Mouse (Mus musculus) lung, postnatal 0 days (tissue): ENCODE data around the gene Gm11627.

ENCODE experiments used
- CTCF ChIP-seq: IDR thresholded peaks from 2 replicates; pipeline ENCODE4 v1.5.1; 2016; ENCODE audit warnings: antibody characterized with exemption, mild to moderate bottlenecking
- EP300 ChIP-seq: IDR thresholded peaks from 2 replicates; pipeline ENCODE4 v1.6.1; 2016; ENCODE audit warnings: antibody characterized with exemption, mild to moderate bottlenecking, control low read depth

DNA sequence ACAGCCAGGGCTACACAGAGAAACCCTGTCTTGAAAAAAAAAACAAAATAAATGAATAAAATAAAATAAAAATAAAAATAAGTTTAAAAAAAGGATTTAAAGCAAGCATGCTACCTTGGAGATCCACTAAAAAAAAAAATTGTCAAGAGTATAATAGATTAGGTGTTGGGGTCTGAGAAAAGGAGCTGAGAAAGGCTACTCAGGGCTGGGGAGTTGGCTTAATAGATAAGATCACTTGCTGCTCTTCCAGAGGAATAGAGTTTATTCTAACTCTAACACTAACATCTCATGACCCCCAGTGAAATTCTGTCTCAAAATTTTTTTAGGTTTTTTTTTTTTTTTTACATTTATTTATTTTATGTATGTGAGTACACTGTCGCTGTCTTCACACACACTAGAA, 13.0 kb downstream of the Gm11627 start:
- TF ChIP-seq EP300, result no peak
- no peak for TF ChIP-seq CTCF
